22 mouse cellular contexts compared by ENCODE assay signal in genomic region chr8:117612861-117613260, GRCm38 (mm10).
"Had no signal": no experiment of that assay in that cellular context is flagged by ENCODE, and none has a peak within 500 bp of the region (broad histone marks: within the 10 kb centered on the region; RNA-seq: fewer than 3 reads in every experiment).

No protein-coding gene starts in this region.

- H3K4me1 ChIP-seq: limb, embryonic 12.5 days; limb, embryonic 15.5 days; liver, embryonic 15.5 days; lung, embryonic 15.5 days; megakaryocyte, embryonic 14.5 days; neural tube, embryonic 12.5 days had no signal

- H3K27ac ChIP-seq: limb, embryonic 12.5 days; limb, embryonic 15.5 days; liver, embryonic 15.5 days; lung, embryonic 15.5 days; neural tube, embryonic 12.5 days had no signal

- H3K9me3 ChIP-seq: limb, embryonic 15.5 days; liver, embryonic 15.5 days; lung, embryonic 15.5 days; megakaryocyte, embryonic 14.5 days had no signal

- H3K4me3 ChIP-seq: limb, embryonic 12.5 days; limb, embryonic 15.5 days; liver, embryonic 15.5 days; lung, embryonic 15.5 days; megakaryocyte, embryonic 14.5 days; neural tube, embryonic 12.5 days had no signal

- H3K9ac ChIP-seq: limb, embryonic 12.5 days; limb, embryonic 15.5 days; liver, embryonic 15.5 days; lung, embryonic 15.5 days; neural tube, embryonic 12.5 days had no signal

- H3K27me3 ChIP-seq: limb, embryonic 12.5 days; limb, embryonic 15.5 days; liver, embryonic 15.5 days; lung, embryonic 15.5 days; megakaryocyte, embryonic 14.5 days; neural tube, embryonic 12.5 days had no signal

- DNase-seq: kidney, adult 18-20 months; kidney, adult 9 months; kidney, postnatal 14 days; kidney, postnatal 4 days; left cerebral cortex, postnatal 4 days; lung, adult 18-20 months; lung, postnatal 10 days; lung, postnatal 36 days; midbrain, embryonic 14.5 days; retina, postnatal 1 day; right cerebral cortex, postnatal 25 days; spleen, adult 18-20 months; thymus, adult 18-20 months; thymus, postnatal 36 days had no signal

- H3K4me2 ChIP-seq: limb, embryonic 12.5 days; limb, embryonic 15.5 days; liver, embryonic 11.5 days; liver, embryonic 15.5 days; lung, embryonic 15.5 days; midbrain, embryonic 11.5 days; neural tube, embryonic 12.5 days had no signal

- H3K36me3 ChIP-seq: limb, embryonic 12.5 days; limb, embryonic 15.5 days; lung, embryonic 15.5 days; neural tube, embryonic 12.5 days had no signal
